Mouse (Mus musculus): ENCODE results near the gene Dgkg. TPM values are rescaled to one million over a fixed set of nuclear protein-coding genes. Genes with fewer than 3 reads are reported as not detected.

Dgkg gene
- polyA plus RNA-seq, 1 experiment from 2014 or later, result 0.86 TPM

GRCm38 (mm10) chr16:22551231-22552000 lies 105.6 kb downstream of the Dgkg start:
- no peaks in the 10 kb centered on the region for H3K9me3 ChIP-seq (ENCODE audit: control insufficient read depth, low read length)
- DNase-seq (ENCODE audit: low spot score) (no peak), ATAC-seq (replicated peaks; ENCODE audit: low FRiP score) (no peak)
- no peak overlapping the region for H3K27ac ChIP-seq (ENCODE audit: low read depth, low read length)
- H3K36me3 ChIP-seq (ENCODE audit: control insufficient read depth, insufficient read depth, low read length), result no peaks in the 10 kb centered on the region
- H3K4me2 ChIP-seq, result no peak overlapping the region
- no peaks in the 10 kb centered on the region for H3K27me3 ChIP-seq (replicated peaks; ENCODE audit: control insufficient read depth, insufficient read depth, low read length)
- 31% methylated on average over 11 of the region's 11 CpGs for WGBS
- no peak overlapping the region for H3K9ac ChIP-seq (ENCODE audit: low read depth, low read length)
- no peak overlapping the region for H3K4me3 ChIP-seq (ENCODE audit: low read depth, low read length)
- H3K4me1 ChIP-seq (replicated peaks; ENCODE audit: control insufficient read depth, insufficient read depth, low read length), result peaks cover 4% of the 10 kb centered on the region

- WGBS, result 52% methylated on average over 5 of the region's 5 CpGs
- Histone ChIP-seq H3K9me3 (ENCODE audit: control insufficient read depth, low read length) (no peaks in the 10 kb centered on the region), H3K27me3 (replicated peaks; ENCODE audit: control insufficient read depth, insufficient read depth, low read length) (no peaks in the 10 kb centered on the region), H3K9ac (ENCODE audit: low read depth, low read length) (no peak overlapping the region), H3K36me3 (ENCODE audit: control insufficient read depth, insufficient read depth, low read length) (no peaks in the 10 kb centered on the region), H3K4me2 (0 out of 2 replicates have a peak overlapping the region, but pooled peaks have one; percentile 3), H3K27ac (ENCODE audit: low read depth, low read length) (no peak overlapping the region), H3K4me1 (replicated peaks; ENCODE audit: control insufficient read depth, insufficient read depth, low read length) (peaks cover 4% of the 10 kb centered on the region), H3K4me3 (ENCODE audit: low read depth, low read length) (no peak overlapping the region)
- ATAC-seq (replicated peaks; ENCODE audit: low FRiP score) (no peak), DNase-seq (ENCODE audit: low spot score) (no peak)
These were observed 107.7 kb downstream of the Dgkg start for GRCm38 (mm10) chr16:22549346-22549745.

- Histone ChIP-seq H3K9me3 (ENCODE audit: control insufficient read depth, low read length) (no peaks in the 10 kb centered on the region), H3K4me3 (ENCODE audit: low read depth, low read length) (peak overlapping the region; percentile 50), H3K4me1 (replicated peaks; ENCODE audit: control insufficient read depth, insufficient read depth, low read length) (peaks cover 4% of the 10 kb centered on the region), H3K27me3 (replicated peaks; ENCODE audit: control insufficient read depth, insufficient read depth, low read length) (no peaks in the 10 kb centered on the region), H3K27ac (ENCODE audit: low read depth, low read length) (no peak overlapping the region), H3K9ac (ENCODE audit: low read depth, low read length) (peak overlapping the region; percentile 67), H3K4me2 (peak overlapping the region; percentile 84), H3K36me3 (ENCODE audit: control insufficient read depth, insufficient read depth, low read length) (no peaks in the 10 kb centered on the region)
- DNase-seq (ENCODE audit: low spot score), result peak; percentile 80
- 12% methylated on average over 26 of the region's 26 CpGs for WGBS
- ATAC-seq (replicated peaks; ENCODE audit: low FRiP score), result peak; percentile 78
These were observed 108.6 kb downstream of the Dgkg start for GRCm38 (mm10) chr16:22548167-22549080.

- DNase-seq (ENCODE audit: low spot score) (no peak), ATAC-seq (replicated peaks; ENCODE audit: low FRiP score) (no peak)
- H3K36me3 ChIP-seq (ENCODE audit: control insufficient read depth, insufficient read depth, low read length), result no peaks in the 10 kb centered on the region
- no peaks in the 10 kb centered on the region for H3K27me3 ChIP-seq (replicated peaks; ENCODE audit: control insufficient read depth, insufficient read depth, low read length)
- H3K27ac ChIP-seq (ENCODE audit: low read depth, low read length), result no peak overlapping the region
- no peak overlapping the region for H3K9ac ChIP-seq (ENCODE audit: low read depth, low read length)
- no peaks in the 10 kb centered on the region for H3K9me3 ChIP-seq (ENCODE audit: control insufficient read depth, low read length)
- peak overlapping the region; percentile 50 for H3K4me3 ChIP-seq (ENCODE audit: low read depth, low read length)
- peaks cover 4% of the 10 kb centered on the region for H3K4me1 ChIP-seq (replicated peaks; ENCODE audit: control insufficient read depth, insufficient read depth, low read length)
- 53% methylated on average over 10 of the region's 10 CpGs for WGBS
- peak overlapping the region; percentile 84 for H3K4me2 ChIP-seq
These were observed 109.3 kb downstream of the Dgkg start for GRCm38 (mm10) chr16:22547741-22548140.

GRCm38 (mm10) chr16:22545799-22546198 lies 111.2 kb downstream of the Dgkg start:
- no peak for ATAC-seq (replicated peaks; ENCODE audit: low FRiP score)
- no peak for DNase-seq (ENCODE audit: low spot score)

GRCm38 (mm10) chr16:22545016-22545561 lies 111.9 kb downstream of the Dgkg start:
- Histone ChIP-seq H3K9me3 (ENCODE audit: control insufficient read depth, low read length) (no peaks in the 10 kb centered on the region), H3K9ac (ENCODE audit: low read depth, low read length) (no peak overlapping the region), H3K4me2 (no peak overlapping the region), H3K36me3 (ENCODE audit: control insufficient read depth, insufficient read depth, low read length) (no peaks in the 10 kb centered on the region), H3K4me3 (ENCODE audit: low read depth, low read length) (no peak overlapping the region), H3K4me1 (replicated peaks; ENCODE audit: control insufficient read depth, insufficient read depth, low read length) (peaks cover 4% of the 10 kb centered on the region), H3K27ac (ENCODE audit: low read depth, low read length) (no peak overlapping the region), H3K27me3 (replicated peaks; ENCODE audit: control insufficient read depth, insufficient read depth, low read length) (no peaks in the 10 kb centered on the region)
- no peak for ATAC-seq (replicated peaks; ENCODE audit: low FRiP score)
- no peak for DNase-seq (ENCODE audit: low spot score)
- WGBS, result 29% methylated on average over 3 of the region's 3 CpGs

More at GRCm38 (mm10) chr16:22545799-22546198, 111.2 kb downstream of the Dgkg start:
- Histone ChIP-seq H3K27me3 (replicated peaks; ENCODE audit: control insufficient read depth, insufficient read depth, low read length) (no peaks in the 10 kb centered on the region), H3K4me2 (no peak overlapping the region), H3K9me3 (ENCODE audit: control insufficient read depth, low read length) (no peaks in the 10 kb centered on the region), H3K4me1 (replicated peaks; ENCODE audit: control insufficient read depth, insufficient read depth, low read length) (peaks cover 4% of the 10 kb centered on the region), H3K27ac (ENCODE audit: low read depth, low read length) (no peak overlapping the region), H3K4me3 (ENCODE audit: low read depth, low read length) (no peak overlapping the region), H3K36me3 (ENCODE audit: control insufficient read depth, insufficient read depth, low read length) (no peaks in the 10 kb centered on the region), H3K9ac (ENCODE audit: low read depth, low read length) (no peak overlapping the region)
- 62% methylated on average over 8 of the region's 8 CpGs for WGBS

- WGBS, result 67% methylated on average over 6 of the region's 6 CpGs
These were observed 114.3 kb downstream of the Dgkg start for GRCm38 (mm10) chr16:22542691-22543141.

GRCm38 (mm10) chr16:22539275-22539674 lies 117.7 kb downstream of the Dgkg start:
- Histone ChIP-seq H3K9ac (ENCODE audit: low read depth, low read length) (no peak overlapping the region), H3K9me3 (ENCODE audit: control insufficient read depth, low read length) (no peaks in the 10 kb centered on the region), H3K27ac (ENCODE audit: low read depth, low read length) (no peak overlapping the region), H3K4me1 (replicated peaks; ENCODE audit: control insufficient read depth, insufficient read depth, low read length) (no peaks in the 10 kb centered on the region), H3K4me2 (no peak overlapping the region), H3K36me3 (ENCODE audit: control insufficient read depth, insufficient read depth, low read length) (no peaks in the 10 kb centered on the region), H3K27me3 (replicated peaks; ENCODE audit: control insufficient read depth, insufficient read depth, low read length) (no peaks in the 10 kb centered on the region), H3K4me3 (ENCODE audit: low read depth, low read length) (no peak overlapping the region)
- no peak for ATAC-seq (replicated peaks; ENCODE audit: low FRiP score)
- DNase-seq (ENCODE audit: low spot score), result no peak
- WGBS, result 59% methylated on average over 6 of the region's 6 CpGs

More at GRCm38 (mm10) chr16:22542691-22543141, 114.3 kb downstream of the Dgkg start:
- Histone ChIP-seq H3K9me3 (ENCODE audit: control insufficient read depth, low read length) (no peaks in the 10 kb centered on the region), H3K27me3 (replicated peaks; ENCODE audit: control insufficient read depth, insufficient read depth, low read length) (no peaks in the 10 kb centered on the region), H3K4me2 (no peak overlapping the region), H3K36me3 (ENCODE audit: control insufficient read depth, insufficient read depth, low read length) (no peaks in the 10 kb centered on the region), H3K27ac (ENCODE audit: low read depth, low read length) (no peak overlapping the region), H3K9ac (ENCODE audit: low read depth, low read length) (no peak overlapping the region), H3K4me1 (replicated peaks; ENCODE audit: control insufficient read depth, insufficient read depth, low read length) (peaks cover 1% of the 10 kb centered on the region; the same call in 1 of the 2 replicates), H3K4me3 (ENCODE audit: low read depth, low read length) (no peak overlapping the region)
- DNase-seq (ENCODE audit: low spot score) (no peak), ATAC-seq (replicated peaks; ENCODE audit: low FRiP score) (no peak)
